Mouse (Mus musculus) T-helper 2 cell (primary cell): ENCODE data around the gene Pttg1ip.

ENCODE experiments used
- in situ Hi-C: fragments of 300-600 bp; cut with MboI, MseI; formaldehyde crosslinking; loops from one replicate; pipeline ENCODE4 v1.15.1; 2025; ENCODE audit warnings: high pct_unique_total_duplicates

The Pttg1ip gene

DNA sequence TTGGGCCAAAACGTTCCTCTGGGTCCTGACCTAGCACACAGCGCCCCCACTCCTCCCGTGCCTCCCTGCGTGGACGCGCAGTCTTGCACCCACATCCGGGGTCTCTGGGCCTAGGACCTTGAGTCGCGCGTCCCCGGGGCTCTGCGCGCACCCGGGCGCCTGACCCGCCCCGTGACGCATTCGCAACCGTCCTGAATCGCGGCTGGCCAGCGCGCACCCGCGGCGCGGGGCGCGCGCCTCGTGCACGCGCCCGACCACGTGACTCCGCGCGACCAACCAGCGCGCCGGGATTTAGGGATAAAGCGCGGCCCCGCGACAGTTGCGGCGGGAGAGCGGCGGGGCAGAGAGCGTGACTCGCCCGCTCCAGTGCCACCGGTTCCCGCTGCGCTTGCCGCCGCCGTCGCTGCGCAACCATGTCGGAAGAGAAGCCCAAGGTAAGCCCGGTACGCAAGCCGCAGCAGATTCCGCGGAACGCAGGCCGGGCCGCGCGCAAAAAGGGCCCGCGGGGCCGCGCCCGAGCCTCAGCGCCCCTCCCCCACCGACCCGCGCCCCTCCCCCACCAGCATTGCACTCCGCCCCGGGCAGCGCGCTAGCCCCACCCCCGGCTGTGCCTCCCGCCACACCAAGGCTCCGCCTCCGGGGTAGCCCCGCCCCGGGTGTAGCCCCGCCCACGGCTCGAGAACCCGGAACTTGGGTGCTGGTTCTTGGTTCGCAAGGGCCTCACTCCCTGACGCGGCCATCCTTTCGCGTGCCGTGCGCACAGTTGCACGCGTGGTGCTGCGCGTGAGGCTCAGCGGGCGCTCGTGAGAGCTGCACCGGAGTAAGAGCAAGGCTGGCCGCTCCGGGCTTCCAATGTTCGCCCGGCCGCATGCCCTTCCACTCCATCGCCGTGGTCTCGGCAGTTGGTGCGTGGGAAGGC lies 24.6 kb downstream of the Pttg1ip start, which contains the start of the genes Sumo3 and Gm49325:
Gene Sumo3, plus strand, starts transcription at position 190 of the 919 bp plus-strand sequence.
Gene Gm49325, plus strand, starts transcription at position 290 of the 919 bp plus-strand sequence.
- in situ Hi-C loops = no loop called here

DNA sequence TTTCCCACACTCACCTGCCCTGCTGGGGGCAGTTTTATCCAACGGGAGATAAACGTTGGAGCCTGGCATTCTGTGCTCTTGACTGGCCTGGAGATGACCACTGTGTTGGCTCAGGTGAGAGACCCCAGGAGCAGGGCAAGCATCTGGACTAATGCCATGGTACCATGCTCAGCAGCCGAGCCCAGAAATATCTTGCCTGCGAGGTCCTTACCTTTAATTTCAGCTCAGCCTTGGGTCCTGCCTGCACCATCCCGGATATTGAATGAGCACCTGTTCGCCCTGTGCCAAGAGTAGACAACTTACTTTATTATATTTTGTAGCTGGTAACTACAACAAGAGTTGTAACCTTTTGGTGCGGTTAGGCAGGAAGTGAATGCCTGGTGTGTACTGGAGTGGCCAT lies 25.3 kb downstream of the Pttg1ip start:
- in situ Hi-C loops = no loop called here

DNA sequence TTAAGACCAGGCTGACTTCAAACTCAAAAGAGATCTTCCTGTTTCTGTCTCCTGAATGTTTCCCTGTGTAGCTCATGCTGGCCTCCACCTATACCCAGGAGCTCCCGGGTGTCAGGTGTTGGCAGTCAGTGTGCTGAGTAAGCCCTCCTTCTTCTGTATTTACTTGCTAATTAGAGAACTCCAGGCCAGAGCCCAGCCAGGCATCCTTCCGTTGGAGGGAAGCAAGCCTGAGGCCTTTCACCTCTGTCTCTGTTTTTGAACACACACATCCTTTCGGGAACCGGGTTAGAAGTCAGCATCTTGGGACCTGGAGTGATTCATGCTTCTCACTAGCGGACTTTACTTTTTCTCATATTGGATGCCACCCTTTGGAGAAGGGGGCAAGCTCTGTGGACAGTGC lies 25.9 kb downstream of the Pttg1ip start:
- in situ Hi-C loops = no loop called here

DNA sequence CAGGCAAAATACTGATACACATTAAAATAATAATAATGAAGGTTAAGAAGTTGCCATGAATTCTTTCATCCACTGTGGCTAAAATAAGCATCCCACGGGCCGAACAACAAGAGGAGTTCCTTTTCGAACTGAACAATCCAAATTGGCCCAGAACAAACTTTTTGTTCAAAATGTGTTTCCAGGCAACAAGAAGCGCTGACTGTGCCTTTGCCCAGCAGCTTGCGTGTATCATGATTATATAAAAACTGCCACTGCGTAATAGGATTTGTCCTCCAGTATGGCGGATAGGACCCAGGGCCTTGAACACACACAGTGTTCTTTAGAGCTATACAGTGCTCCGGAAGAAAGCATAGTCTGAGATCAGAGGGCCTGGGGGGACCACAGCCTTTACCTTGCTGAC lies 27.1 kb downstream of the Pttg1ip start:
- in situ Hi-C loops = no loop called here

DNA sequence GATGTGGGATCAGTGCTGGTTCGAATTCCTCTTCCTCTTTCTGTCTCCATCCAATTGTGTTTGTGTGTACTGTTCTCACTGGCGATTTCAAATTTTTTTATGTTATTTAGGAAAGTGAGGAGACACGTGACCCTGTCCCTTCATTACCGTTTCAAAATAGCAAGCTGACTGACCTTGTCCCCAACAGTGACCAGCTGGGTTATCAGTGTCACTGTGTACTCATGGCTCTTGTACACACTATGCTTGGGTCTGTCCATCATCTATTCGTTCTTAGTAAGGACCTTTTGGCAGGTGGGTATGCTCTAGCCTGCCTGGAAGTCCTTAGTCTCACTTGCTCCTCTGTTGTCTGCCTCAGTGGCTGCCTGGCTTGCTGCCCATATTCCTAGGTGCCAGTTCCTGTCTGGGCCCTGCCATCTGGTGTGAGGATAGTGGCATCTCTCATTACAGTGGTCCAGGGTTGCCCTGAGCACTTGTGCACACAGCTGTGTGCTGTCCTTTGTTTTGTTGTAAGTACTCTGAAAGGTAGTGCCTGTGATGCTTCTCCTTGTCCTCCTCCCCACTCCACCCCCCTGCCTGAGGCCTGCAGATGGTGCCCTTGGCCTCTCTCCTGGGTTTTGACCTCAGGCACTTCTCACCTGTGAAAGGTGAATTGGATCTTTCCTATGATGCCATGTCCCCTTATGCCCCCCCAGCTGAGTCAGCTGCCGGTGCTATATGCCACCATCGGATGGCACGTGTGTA lies 28.9 kb downstream of the Pttg1ip start:
- in situ Hi-C loops = no loop called here

DNA sequence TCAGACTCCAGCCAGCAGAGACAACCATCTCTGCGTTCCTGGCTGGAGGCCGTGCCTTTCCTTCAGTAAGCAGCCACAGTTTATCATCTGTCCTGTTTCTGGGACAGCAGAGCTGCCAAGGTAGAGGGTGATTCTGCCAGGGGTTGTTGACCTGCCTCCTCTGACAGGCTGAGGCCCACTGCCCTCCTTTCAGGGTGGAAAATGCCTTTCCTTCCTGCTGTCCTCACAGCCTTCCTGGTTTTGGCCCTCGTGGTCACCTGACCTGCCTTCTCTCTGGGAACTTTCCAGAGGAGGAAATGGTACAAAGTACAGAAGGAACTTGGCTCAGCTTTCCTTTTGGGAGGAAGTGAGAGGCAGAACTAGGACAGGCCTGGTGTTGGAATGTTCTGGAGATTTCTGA lies 31.9 kb downstream of the Pttg1ip start:
- in situ Hi-C loops = no loop called here

DNA sequence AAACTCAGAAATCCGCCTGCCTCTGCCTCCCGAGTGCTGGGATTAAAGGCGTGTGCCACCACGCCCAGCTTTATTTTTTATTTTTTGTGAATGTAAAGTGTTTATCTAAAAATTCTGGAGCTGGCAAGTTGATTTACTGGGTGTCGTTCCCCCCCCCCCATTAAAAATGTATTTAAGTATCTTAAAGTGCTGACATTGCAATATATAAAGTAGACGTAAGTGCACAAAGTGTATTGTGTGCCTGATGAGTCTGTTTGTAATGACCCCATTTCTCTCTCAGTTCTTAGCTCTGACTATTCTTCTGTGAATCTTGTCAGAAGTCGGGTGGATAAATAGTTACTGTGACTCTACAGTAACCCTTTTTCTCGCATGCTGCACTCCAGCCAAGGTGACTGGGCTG lies 34.1 kb downstream of the Pttg1ip start:
- in situ Hi-C loops = no loop called here

DNA sequence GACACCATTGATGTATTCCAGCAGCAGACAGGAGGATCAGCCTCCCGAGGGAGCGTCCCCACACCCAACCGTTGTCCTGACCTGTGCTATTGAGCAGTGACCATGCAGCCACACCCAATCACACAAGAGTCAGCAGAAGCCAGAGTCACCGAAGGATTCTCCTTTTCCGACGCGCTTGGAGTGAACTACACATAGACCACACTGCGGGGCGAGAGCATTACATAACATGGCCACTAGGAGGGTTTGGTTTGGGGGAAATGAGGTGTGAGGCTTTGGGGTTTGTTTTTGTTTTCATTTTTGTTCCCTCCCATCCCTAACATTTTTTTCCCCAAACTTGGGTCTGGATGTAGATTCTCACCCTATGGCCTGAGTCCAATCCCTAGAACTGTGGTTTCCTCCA lies 34.6 kb downstream of the Pttg1ip start:
- in situ Hi-C loops = no loop called here

DNA sequence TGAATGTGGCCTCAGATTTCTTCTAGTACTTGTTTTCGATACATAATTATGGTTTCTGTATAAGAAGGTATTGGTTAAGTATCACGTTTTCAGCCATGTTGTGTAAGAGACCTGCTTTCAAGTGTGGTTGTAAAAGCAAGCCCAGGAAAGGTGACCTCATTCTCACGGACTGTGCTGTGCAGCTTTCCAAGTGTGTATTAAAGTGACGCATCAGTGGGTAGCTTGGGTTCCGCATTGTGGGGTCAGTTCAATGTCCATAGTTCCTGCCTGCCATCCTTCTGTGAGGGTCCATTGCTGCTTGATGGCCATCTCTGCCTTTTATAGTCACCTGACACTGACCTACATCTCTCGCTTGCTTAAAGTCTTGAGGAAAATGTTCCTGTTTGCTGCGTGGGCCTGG lies 35.4 kb downstream of the Pttg1ip start:
- in situ Hi-C loops = no loop called here

DNA sequence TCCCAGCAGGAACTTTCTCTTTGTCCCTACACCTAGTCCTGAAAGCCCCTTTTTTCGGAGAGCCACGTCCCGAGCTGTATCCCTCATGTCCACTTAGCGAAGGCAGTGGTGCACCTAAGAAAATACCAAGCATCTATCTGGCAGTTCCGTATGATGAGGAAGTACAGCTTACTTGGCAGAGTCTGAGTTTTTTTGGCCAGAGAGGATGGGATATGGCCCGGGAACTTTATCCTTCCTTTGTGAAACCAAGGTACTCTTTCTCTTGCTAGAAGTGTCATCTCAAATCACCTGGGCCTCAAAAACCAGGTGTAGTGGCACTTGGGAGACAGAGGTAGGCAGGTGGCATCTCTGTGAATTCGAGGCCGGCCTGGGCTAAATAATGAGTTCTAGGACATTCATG lies 40.0 kb downstream of the Pttg1ip start:
- in situ Hi-C loops = no loop called here

DNA sequence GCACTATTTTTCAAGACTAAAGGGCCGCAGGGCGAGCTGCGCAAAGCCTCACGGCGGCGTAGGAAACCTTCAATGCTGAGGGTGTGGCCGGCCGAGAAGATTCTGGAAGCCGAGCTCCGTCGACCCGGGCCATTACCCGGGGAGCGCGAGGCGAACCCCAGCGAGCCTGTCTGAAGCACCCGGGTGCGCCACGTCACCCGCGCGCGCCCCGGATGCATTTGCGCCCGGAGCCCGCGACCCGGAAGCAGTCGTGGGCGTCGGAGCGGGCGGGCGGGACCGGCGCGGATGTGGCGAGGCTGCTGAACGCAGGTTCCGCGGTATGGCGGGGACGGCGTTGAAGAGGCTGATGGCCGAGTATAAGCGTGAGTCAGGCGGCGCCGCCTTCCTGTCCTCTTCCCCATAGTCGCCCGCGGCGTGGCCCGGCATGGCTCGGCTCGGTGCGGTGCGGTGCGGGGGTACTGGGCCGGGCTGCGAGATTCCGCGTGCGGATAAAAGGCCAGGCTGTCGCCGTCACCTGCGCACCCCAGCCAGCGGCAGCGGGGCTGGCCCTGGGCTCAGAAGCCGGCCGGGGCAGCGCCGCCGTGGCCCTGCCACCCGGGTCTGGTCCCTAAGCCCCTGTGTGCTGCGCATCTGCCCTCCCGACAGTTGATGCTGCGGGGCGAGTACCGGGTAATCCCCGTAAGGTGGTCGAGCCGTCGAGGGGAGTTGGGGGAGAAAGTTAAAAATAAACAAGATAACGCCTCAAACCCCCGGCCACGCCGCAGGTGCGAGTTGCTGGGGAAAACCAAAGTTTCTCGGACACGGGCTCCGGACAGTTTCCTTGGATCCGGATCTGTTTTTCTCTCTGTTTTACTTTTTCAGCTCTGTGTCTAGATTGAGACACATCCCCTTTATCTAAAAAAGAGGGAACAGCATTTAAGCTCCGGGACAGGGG lies 40.8 kb downstream of the Pttg1ip start, which contains the start of gene Ube2g2:
Gene Ube2g2, plus strand, starts transcription at position 221 of the 934 bp plus-strand sequence.
- in situ Hi-C loops = no loop called here

DNA sequence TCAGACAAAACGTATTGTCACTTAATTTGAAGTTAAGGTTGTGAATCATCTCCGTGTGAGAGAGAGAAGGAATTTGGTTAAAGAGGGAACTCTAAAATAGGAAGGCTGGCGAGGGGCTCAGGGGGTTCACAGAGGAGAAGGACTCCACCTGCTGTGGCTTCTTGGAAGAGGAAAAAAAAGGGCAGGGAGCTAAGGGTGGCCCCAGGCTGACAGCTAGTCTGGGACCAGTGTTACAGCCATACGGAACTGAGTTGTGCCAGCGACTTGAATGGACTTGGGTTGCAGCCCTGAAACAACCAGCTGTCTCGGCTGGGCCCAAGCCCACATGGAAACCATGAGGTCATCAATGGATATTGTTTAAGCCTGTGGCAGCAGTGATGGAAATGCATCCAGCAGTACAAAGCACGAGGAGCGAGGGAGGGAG lies 41.6 kb downstream of the Pttg1ip start:
- in situ Hi-C loops = no loop called here

DNA sequence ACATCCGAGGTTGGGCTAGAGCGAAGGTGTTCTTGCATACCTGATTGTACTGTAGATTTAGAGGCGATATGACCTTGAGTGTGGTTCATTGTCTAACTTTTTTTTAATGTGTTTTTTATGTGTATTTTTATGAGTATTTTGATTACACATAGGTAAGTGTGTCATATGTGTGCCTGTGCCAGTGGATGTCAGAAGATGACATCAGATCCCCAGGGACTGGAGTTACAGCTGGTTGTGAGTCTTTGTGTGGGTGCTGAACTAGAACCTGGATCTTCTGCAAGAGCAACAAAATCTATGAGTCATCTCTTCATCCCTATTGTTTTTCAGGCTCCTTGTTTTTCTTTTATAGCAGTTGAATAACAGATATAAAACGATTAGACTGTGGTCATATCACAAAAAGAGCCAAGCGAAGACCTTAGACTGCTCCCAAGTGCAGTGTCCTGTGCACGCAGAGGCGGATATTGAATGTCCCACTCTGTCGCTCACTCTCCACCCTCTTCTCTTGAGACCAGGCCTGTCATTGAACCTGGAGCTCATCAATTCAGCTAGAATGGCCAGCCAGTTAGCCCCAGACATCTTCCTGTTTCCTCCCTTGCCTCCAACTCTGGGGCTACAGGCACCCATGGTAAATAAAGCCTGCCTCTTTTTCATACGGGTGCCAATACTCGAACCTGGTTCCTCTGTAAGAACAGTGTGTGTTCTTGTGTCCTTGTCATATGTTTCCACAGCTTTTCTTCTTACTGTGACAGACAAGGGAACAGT lies 42.3 kb downstream of the Pttg1ip start:
- in situ Hi-C loops = no loop called here

DNA sequence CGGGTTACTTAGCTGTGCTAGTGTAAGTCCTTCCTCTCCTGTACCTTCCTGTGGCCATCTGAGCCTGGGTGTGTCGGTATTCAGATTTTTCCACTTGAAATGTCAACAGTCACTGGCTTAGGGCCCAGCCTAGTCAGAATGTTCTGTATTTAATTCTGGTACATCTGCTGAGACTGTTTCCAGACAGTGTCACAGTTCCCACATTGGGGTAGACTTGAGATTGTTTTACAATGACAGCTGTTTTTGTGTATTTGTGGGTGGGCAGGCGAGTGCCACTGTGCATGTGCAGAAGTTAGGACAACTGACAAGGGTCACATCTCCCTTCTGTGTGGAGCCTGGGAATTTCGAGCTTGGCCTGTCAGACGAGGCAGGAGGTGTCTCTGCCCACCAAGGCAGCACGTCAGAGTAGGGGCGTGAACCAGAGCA lies 43.1 kb downstream of the Pttg1ip start:
- in situ Hi-C loops = no loop called here

DNA sequence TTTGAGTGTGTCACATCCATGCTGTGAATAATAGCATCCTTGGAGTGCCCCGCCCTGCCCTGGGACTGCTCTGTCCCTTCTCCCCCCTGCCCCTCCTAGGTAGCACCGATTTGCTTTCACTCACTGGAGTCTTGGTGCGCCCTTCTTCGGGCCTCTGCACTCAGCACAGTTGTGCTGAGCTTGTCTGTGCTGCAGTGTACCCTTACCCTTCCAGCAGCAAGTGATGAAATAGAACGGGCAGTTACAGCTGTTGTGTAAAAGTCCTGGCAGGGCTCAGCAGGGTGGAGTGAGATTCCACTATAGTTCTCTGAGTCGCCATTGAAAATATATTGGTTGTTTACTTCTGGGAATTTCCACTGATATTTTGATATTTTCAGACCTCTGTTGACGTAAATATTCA lies 44.5 kb downstream of the Pttg1ip start:
- in situ Hi-C loops = loop anchor here (25.0 kb wide), 1 partner anchor 961 kb away; the partner anchor contains the start of gene Syde1

DNA sequence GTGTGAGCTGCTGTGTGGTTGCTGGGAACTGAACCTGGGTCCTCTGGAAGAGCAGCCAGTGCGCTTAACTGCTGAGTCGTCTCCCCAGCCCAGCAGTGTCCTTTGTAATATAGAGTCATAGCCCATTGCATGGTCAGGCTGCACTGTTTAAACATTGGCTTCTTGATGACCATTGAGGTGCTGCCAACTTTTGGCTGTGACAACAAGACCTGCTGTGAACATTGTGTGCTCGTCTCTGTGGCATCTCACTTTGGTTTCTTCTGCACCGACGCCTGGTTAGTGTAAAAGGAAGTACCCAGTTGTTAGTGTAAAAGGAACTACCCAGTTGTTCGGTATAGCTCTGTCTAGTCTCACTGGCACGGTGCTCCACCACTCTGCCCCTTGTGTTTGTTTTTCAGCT lies 45.1 kb downstream of the Pttg1ip start:
- in situ Hi-C loops = loop anchor here (25.0 kb wide), 1 partner anchor 961 kb away; the partner anchor contains the start of gene Syde1

DNA sequence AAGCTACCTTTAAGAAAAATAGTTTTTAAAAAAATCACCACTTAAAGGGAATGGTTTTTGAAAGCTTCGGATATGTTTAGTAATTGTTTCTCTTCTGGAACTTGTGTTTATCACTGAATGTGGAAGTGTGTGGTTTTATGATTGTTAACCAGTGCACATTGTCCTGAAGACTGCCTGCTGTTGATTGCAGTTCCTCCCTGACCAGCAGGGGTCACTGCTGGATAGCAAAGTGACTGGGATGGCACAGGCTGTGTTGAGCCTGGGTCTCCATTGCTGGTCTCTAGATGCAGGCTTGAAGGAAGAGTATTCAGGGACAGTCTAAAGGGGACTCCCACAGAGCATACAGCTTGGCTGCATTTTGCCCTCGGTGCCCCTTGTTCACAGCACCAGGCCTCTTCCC lies 46.0 kb downstream of the Pttg1ip start:
- in situ Hi-C loops = loop anchor here (25.0 kb wide), 1 partner anchor 960 kb away; the partner anchor contains the start of gene Syde1

DNA sequence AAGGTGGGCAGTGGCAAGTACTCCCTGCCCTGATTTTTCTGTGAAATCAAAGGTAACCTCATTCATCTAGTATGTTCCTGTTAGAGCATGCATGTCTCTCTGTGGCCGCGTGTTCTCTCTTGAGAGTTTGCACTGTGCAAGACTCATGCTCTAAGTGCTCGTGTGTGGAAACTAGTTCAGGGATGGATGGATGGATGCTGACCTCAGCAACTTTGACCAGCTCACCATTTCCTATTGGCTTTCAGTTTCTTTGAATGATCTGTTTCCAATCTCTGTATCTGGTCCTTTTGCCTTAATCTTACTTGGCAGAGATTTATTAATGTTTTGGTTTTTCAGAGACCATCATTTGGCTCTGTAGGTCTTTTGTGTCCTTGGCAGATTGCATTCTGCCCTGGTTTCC lies 47.6 kb downstream of the Pttg1ip start:
- in situ Hi-C loops = loop anchor here (25.0 kb wide), 1 partner anchor 958 kb away; the partner anchor contains the start of gene Syde1

DNA sequence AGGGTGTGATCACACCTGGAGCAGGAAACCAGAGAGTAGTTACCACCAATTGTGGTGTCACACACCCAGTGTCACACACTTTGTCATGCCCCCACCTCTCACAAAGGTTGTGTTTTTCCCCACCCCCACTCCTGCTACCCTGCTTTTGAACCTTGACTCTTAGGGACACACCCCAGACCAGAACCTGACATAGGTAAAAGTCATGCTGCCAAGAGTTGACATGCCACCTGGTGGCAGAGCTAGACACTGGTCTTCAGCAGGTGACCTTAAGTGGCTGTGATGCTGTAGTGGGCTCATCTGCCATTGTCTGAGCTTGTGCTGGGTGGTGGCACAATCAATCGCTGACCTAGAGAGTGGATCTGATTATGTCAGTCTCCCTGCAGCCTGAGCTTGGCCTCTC lies 48.5 kb downstream of the Pttg1ip start:
- in situ Hi-C loops = loop anchor here (5.0 to 25.0 kb wide), 2 partner anchors 113 to 957 kb away; partner anchors contain the start of genes Fam207a and Syde1

DNA sequence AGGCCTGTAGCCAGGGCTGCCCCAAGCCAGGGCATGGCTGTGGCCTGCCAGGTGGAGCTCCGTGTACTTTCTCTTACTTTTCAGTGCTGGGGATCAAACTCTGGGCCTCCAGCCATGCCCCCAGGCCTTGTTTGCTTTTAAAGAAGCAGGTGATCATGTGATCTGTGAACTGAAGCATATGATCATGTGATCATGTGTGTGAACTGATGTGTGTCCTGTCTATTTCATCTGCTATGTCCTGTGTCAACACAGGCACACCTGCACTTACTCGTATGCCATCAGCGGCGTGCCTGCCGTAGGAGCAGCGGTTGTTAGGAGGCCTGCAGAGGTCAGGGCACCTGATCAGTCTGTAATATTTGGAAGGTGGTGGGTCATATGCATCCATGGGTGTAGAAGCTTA lies 52.5 kb downstream of the Pttg1ip start:
- in situ Hi-C loops = loop anchor here (5.0 to 25.0 kb wide), 2 partner anchors 117 to 953 kb away; partner anchors contain the start of genes Fam207a and Syde1
